Mouse (Mus musculus) G1E-ER4 (cell line): ENCODE measurements around the gene Prps1l3. TPM values are rescaled to one million over a fixed set of nuclear protein-coding genes. Genes with fewer than 3 reads are reported as not detected.

Source experiments
- GATA1 ChIP-seq: IDR thresholded peaks from one replicate; pipeline ENCODE4 v1.8.0; 2012; ENCODE audit warnings: low read length, inconsistent platforms
- polyA plus RNA-seq: library from polyadenylated mRNA; stranded (reverse); fragments of >175 nt; gene quantifications from 2 replicates; pipeline ENCODE4 v1.2.3, GENCODE M21; 2012

Prps1l3 gene
- 30.4 and 37.4 TPM in 2 replicates for polyA plus RNA-seq

DNA sequence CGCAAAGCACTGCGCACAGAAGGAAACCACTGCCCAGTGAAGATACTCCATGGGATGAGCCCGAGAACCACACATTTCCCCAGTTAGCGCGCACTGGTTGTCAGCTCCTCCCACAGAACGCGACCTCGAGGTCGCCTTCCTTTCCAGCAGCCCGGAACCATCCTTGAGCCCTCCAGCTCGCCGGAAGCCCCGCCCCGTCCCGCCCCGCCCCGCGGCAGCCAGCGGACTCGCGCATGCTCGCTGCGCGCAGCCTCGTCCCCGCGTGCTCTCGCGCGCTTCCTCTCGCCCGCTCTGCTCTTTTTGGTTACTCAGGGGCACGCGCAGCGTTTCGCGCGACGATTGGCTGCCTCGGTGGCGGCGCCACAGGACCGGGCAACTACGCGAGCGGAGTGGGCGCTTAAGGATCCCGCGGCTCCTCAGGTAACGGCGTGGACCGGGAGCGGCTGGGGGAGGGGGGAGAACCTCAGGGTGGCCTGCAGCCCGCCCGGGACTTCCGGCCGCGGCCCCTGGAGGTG, at the start of gene Prps1l3, which contains the start of gene Mipol1:
Prps1l3 (plus strand) TSS at position 221 of the 515 bp plus-strand sequence.
Mipol1 (plus strand) TSS at position 236 of the 515 bp plus-strand sequence.
- no peak for TF ChIP-seq GATA1

DNA sequence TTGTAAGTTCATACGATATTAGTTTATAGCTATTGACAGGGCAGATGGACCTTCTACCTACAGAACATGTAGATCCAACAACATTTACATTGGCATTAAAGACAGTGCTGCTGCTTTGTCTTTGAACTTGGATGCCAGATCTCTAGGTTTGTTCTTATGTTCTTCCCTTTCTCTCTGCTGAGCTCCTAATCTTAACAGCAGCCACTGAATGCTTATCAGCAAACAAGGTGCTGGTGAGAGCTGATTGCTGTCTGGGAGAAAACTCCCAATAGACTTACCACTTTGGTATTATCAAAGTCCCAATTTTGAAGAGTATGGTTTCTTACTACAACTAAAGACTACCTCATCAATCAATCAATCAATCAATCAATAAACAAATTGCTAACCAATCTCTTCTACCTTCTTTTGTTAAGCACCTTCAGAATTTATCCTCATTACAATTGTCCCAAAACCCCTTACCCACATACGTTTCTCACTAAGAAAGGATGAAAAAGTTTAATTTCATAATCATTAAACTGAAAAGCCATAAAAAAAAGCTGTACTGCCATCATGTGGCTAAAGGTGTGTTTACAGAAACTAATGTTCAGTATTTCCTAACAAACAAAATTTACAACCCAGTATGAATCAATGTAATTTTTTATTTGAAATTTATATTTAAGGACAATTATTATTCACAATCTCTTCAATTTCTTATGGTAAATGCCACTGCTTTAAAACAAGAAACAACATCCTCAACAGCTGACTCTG, 45.6 kb upstream of the Prps1l3 start:
- TF ChIP-seq GATA1, result peak; percentile 23

DNA sequence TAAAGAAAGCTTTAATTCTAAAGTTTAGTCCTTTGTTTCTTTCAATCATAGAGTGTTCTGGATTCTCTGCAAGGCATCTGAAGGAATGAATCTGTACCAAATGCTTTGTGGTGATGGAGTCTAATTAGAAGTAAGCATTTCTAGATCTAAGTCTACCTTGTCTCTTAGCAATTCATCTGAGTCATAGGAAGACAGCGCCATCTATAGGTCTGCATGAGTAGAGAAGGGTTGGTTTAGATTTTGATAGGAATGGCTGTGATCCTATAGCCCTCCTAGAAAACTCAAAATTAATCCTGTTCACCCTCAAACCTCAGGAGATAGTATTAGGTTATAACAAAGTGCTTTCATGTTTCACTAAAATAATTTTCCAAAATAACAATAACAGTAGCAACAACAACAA, 44.7 kb upstream of the Prps1l3 start:
- TF ChIP-seq GATA1, result no peak

DNA sequence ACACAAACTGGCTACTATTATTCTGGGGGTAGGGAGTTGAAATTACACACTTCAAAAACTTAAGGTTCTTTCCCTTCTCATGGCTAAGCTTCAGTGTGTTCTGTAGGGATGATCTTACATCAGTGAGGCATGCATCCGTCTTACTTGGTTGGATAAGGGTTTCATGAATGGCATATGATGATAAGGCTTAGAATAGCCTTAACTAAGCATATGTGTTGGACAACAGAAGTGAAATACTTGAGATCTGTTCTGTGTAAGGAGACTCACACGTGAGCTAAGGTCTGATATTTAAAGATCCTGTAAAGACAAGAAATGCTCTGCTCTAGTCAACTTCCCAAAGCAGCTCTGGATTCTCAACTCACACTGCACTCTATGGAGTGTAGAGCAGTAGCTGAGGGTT, 44.1 kb upstream of the Prps1l3 start:
- no peak for TF ChIP-seq GATA1

DNA sequence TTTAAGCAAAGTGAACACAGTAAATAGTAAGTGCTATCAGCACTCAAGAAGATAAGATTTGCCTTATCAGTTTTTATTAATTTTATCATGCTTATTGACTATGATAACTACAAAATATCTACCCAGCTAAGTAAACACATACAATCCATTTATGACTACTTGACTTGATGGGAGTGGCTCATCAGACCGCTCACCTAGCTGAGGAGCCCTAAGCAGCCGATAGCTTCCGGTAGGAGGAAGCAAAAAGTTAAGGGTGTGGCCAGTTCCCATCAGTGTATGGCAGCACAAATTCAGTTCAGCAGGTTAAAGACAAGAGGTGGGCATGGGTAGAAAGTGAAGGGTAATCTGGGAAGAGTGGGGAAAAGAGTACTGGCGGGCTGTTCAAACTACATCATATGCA, 43.2 kb upstream of the Prps1l3 start:
- no peak for TF ChIP-seq GATA1

DNA sequence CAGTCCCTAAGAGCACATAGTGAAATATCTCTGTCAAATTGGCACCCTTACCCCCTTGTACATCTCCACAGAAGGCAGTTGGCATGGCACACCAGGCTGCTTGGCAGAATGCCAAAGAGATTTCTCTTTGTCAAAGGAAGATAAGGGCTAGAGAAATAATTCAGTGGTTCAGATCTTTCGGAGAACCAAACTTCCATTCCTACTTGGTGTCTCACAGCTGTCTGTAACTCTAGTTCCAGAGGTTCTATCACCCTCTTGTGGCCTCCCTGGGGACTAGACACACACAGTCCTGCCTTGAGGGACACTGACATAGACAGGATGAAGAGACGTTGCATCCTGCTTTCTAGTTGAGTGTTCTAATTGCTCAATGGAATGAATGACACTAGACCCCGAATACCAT, 35.6 kb upstream of the Prps1l3 start:
- TF ChIP-seq GATA1, result peak; percentile 8

DNA sequence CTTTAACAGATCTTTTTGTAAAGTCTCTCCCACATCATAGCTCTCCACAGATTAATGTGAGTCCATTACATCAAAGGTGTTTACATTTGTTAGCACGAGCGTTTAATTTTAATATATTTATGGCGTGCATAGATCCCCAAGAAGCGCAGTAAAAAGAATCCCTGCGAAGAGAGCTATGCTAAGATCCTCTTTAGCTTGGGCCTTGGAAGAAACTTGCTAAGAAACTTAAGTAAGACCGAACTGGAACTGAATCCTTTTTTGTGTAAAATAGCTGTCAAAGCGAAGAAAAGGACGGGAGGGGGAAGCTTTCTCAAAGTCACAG, 34.0 kb upstream of the Prps1l3 start:
- no peak for TF ChIP-seq GATA1

DNA sequence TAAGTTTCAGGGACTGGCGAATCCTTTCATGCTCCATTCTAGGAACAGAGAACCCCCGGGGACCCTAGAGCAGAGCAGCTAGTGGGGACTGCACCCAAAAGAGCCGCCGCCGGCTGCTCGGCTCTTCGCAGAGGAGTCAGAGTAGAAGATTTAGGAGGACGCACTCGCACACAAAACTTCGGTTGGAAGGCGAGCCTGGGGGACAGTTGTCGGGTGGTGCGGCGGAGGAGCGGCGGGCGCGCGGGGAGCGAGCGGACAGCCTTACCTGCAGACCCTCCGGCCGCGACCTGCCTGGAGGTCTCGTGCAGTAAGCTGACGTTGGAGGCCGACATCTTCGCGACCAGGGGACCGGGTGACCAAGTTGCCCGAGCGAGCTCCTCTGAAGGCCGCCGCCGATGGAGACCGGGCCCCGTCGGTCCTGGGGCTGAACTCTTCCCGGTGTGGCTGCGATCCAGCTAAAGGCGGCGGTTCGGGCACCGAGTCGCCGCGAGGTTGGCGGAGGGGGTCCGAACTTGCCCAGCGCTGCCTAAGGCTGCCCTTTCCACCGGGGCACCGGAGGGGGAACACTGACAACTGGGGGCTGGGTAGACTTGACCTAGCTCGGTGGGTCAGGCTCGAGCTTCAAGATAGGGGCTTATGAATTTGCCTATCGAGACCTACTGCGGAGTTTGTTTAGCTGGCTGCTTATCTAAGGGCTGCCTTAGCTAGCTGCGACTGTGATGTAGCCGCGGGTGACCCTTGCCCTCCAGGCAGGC, 33.4 kb upstream of the Prps1l3 start:
- no peak for TF ChIP-seq GATA1

DNA sequence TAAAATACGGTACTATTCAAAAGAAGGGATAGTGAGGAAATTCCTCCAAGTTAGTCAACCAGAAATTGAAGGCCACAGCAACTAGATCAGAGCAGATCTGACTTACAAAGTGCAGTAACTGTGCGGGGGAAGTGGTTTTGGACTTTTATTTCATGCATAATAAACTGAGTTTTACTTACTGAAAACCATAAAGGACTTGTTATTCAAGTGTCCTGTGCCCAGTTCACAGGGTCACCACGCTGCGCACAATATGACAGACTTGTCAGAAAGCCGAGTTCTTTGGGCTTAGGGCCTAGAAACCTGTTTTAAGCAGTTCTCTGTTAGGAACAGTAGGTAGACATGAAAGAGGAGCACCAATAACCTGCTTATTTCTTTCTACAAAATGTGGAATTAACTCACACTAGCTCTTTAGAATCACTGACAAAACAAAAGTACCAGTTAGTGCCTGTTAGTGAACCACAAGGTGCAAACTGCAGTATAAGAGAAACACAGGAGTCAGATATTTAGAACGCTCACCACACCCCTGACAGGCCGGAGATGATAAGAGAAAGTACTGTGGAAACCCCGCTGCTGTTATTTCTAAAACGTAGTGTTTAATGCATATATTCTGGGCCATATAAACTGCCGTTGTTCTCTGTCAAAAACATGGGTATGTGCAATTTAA, 32.7 kb upstream of the Prps1l3 start, which contains the start of gene Slc25a21:
Slc25a21 (minus strand) TSS at position 110 of the 664 bp plus-strand sequence.
- no peak for TF ChIP-seq GATA1

DNA sequence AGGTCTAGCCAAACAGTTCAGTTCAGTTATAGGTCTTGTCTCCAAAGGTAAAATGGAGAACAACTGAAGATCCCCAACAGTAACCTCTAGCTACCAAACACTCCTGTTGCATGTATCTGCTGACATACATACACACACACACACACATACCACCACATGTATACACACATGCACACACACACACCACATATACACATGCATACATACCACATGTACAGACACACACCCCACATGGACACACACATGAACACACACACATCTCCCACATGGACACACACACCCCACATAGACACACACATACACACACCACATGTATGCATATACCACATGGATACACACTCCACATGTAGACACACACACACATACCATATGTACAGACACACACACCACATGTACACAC, 31.9 kb upstream of the Prps1l3 start:
- no peak for TF ChIP-seq GATA1

DNA sequence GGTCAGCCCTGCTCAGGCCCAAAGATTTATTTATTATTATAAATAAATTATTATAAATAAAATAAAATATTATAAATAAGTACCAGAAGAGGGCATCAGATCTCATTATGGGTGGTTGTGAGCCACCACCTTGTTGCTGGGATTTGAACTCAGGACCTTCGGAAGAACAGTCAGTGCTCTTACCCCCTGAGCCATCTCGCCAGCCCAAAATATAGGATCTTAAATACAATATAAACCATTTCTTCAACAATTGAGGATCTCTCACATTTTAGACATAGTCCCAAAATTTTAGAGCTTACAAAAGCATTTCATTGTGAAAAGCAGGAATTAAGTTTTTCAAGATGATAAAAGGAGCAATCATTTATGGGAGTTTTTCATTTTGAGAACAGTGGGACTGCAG, 30.8 kb upstream of the Prps1l3 start:
- TF ChIP-seq GATA1, result no peak

DNA sequence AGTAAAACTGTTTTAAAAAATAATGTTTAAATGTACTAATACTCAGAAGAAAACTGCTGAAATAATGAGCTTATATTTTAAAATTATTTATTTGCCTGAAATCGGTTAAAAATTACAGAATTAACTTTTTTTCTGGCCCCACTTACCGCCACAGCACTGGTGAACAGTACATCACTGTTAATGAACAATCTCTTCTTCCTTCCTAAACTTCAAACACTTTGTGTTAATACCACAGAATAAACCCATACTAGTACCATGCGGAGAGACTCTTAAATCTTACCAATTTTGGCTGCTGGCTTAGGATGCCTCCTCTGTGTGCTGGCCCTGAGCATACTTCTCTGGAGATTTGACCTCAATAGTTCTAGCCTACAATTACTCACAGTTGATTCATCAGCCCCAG, 28.3 kb upstream of the Prps1l3 start:
- no peak for TF ChIP-seq GATA1

DNA sequence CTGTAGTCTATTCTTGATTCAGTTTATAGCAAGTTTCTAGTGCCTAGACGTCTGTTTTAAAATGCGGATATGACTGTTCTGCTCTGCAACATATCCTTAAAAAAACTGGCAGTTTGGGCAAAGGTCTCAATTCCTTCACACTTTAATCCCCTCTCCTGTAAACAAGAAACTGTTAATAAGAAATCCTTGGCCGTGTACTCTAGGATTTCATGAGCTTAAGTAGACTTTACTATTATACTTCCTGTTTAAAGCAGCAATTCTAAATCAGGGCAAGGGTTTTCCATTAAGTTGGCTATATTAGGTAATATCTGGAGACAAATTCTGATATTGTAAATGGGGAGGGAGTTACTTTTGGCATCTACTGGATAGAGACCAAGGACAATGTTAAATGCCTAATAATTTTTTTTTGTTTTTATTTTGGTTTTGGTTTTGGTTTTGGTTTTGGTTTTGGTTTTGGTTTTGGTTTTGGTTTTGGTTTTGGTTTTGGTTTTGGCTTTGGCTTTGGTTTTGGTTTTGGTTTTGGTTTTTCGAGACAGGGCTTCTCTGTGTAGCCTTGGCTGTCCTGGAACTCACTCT, 25.8 kb upstream of the Prps1l3 start:
- no peak for TF ChIP-seq GATA1

DNA sequence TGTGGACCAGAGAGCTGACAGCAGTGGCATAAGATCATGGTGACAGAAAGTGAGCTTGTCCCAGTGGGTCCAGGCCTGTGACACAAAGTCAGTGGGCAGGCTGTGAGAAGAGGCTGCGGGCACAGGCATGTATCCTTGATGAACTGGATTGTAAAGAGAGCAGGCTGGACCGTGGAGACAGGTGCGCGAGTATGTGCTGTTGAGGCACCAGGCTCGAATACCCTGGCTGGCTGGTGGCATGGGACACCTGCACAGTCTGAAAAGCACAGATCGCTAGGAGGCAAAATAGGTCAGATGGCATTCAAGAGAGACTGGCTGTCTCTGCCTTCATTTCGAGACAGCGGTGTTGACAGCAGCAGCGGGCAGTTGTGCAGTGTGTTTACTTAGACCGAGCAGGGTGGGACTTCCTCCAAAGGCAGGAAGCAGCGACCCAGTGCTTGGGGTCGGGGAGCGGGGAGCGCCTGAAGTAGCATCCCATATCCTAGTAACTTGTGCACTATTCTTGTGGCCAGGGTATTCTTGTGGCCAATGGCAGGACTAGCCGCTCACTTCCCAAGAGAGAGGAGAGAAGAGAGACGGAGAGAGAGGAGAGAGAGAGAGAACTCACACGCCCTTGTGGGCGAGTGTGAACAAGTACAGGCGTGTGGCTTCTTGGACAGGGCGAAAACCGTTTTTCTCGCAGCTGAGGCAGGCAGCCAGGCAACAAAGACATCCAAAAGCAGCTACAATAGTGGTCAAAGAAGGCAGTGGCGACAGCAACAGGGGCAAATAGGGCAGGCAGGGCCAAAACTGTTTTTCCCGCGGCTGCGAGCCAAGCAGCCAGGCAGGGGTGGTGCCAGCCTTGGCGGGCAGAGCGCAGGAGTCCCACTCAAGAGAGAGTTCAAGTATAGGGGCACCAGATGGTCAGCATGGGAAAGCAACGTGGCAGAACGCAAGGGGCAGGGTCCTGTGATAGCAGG, 18.6 kb upstream of the Prps1l3 start:
- no peak for TF ChIP-seq GATA1

DNA sequence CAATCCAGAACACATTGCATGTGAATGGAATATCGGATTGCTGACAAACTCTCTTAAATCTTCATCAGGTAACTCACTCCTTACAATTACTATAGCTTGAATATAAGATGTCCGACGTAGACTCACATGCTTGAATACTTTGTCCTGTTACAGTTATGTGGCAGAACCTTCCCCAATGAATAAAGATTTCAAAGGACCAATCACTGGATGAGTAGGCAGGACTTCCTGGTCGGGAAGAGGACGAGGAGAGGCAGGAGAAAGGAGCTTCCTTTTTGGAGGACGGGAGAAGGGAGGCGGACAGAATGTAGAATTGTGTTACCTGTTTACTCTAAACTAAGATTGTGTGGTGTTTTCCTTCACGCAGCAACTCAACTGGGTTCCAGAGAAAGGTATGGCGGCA, 3.8 kb upstream of the Prps1l3 start:
- no peak for TF ChIP-seq GATA1
